Mouse (Mus musculus): ENCODE data around the gene Nr2f1.

- TF ChIP-seq CTCF (IDR thresholded peaks at IDR 0.05; ENCODE audit: extremely low read depth, insufficient read length, insufficient replicate concordance, low read depth, low read length) (no peak), POLR2A (IDR thresholded peaks at IDR 0.05; ENCODE audit: low read depth, low read length) (no peak)
Observed at GRCm38 (mm10) chr13:78210748-78211089, 11.2 kb upstream of the Nr2f1 start.
